In genomic region chr9:50547859-50548478, GRCm38 (mm10) we compare ENCODE assay signal across 22 mouse cellular contexts. TPM values are rescaled to one million over a fixed set of nuclear protein-coding genes. Genes with fewer than 3 reads are reported as not detected.
DNase-seq lines count a peak whose midpoint lies in the region; ATAC-seq lines count a peak whose summit lies in the region.
"Had no signal": no experiment of that assay in that cellular context is flagged by ENCODE, and none has a peak within 500 bp of the region (broad histone marks: within the 10 kb centered on the region; RNA-seq: fewer than 3 reads in every experiment).

No protein-coding gene starts in this region.

- DNase-seq in heart, adult 9 months (ENCODE audit: low spot score in 2 of 2): no peak
- peak; percentile 61 for DNase-seq in thymus, postnatal 25 days
- DNase-seq in forebrain, embryonic 10.5 days (ENCODE audit: extremely low spot score, low spot score): no peak
- no peak for DNase-seq in retina, embryonic 14.5 days (ENCODE audit: low spot score)
- no peak for DNase-seq in layer of hippocampus, adult 8-10 months (ENCODE audit: low spot score in 2 of 2)
- DNase-seq: cerebellum, postnatal 25 days; gastrocnemius, postnatal 36 days; heart, postnatal 4 days had no signal

- 24% methylated on average over 5 of the region's 5 CpGs for WGBS in heart, embryonic 12.5 days
- 71% methylated on average over 5 of the region's 5 CpGs for WGBS in forebrain, embryonic 10.5 days

- H3K27me3 ChIP-seq in heart, embryonic 12.5 days (replicated peaks): no peaks in the 10 kb centered on the region
- no peaks in the 10 kb centered on the region for H3K27me3 ChIP-seq in forebrain, embryonic 10.5 days (ENCODE audit: poor library complexity, severe bottlenecking)
- H3K27me3 ChIP-seq: forebrain, embryonic 15.5 days; kidney, embryonic 15.5 days; limb, embryonic 13.5 days; neural tube, embryonic 13.5 days had no signal

- 0 out of 2 replicates have a peak overlapping the region, but pooled peaks have one; percentile 3 for H3K4me2 ChIP-seq in heart, embryonic 12.5 days
- H3K4me2 ChIP-seq: forebrain, embryonic 15.5 days; kidney, embryonic 15.5 days; limb, embryonic 13.5 days; neural tube, embryonic 13.5 days had no signal

- H3K9me3 ChIP-seq in heart, embryonic 12.5 days (replicated peaks): no peaks in the 10 kb centered on the region
- H3K9me3 ChIP-seq in forebrain, embryonic 10.5 days: no peaks in the 10 kb centered on the region
- H3K9me3 ChIP-seq: forebrain, embryonic 15.5 days; kidney, embryonic 15.5 days; limb, embryonic 13.5 days; neural tube, embryonic 13.5 days had no signal

- H3K36me3 ChIP-seq in heart, embryonic 12.5 days: no peaks in the 10 kb centered on the region
- H3K36me3 ChIP-seq in forebrain, embryonic 10.5 days (replicated peaks): no peaks in the 10 kb centered on the region
- H3K36me3 ChIP-seq: forebrain, embryonic 15.5 days; kidney, embryonic 15.5 days; limb, embryonic 13.5 days; neural tube, embryonic 13.5 days had no signal

- no peak overlapping the region for H3K4me3 ChIP-seq in heart, embryonic 12.5 days
- H3K4me3 ChIP-seq in forebrain, embryonic 10.5 days: no peak overlapping the region
- H3K4me3 ChIP-seq: forebrain, embryonic 15.5 days; kidney, embryonic 15.5 days; layer of hippocampus, adult 2 months; left cerebral cortex, adult 2 months; limb, embryonic 13.5 days; neural tube, embryonic 13.5 days had no signal

- no peak for ATAC-seq in heart, embryonic 12.5 days (ENCODE audit: insufficient number of reproducible peaks, low FRiP score)
- ATAC-seq in common myeloid progenitor, adult 5-6 weeks (replicated peaks; ENCODE audit: low read depth, poor library complexity, severe bottlenecking): peak; percentile 80
- ATAC-seq in monocyte, adult 5-6 weeks (replicated peaks; ENCODE audit: insufficient number of reproducible peaks, low FRiP score, low TSS enrichment, poor library complexity, severe bottlenecking): 0 out of 2 replicates have a peak, but pooled peaks have one; percentile 61
- ATAC-seq: forebrain, embryonic 15.5 days had no signal

- H3K27ac ChIP-seq in heart, embryonic 12.5 days (ENCODE audit: poor library complexity, severe bottlenecking): no peak overlapping the region
- H3K27ac ChIP-seq in forebrain, embryonic 10.5 days: no peak overlapping the region
- H3K27ac ChIP-seq: forebrain, embryonic 15.5 days; kidney, embryonic 15.5 days; layer of hippocampus, adult 2 months; left cerebral cortex, adult 2 months; limb, embryonic 13.5 days; liver, embryonic 14.5 days; neural tube, embryonic 13.5 days had no signal

- peaks cover 5% of the 10 kb centered on the region; the same call in 1 of the 2 replicates for H3K4me1 ChIP-seq in heart, embryonic 12.5 days (replicated peaks)
- no peaks in the 10 kb centered on the region for H3K4me1 ChIP-seq in forebrain, embryonic 10.5 days
- H3K4me1 ChIP-seq: forebrain, embryonic 15.5 days; kidney, embryonic 15.5 days; limb, embryonic 13.5 days; neural tube, embryonic 13.5 days had no signal

- no peak overlapping the region for H3K9ac ChIP-seq in heart, embryonic 12.5 days
- H3K9ac ChIP-seq: forebrain, embryonic 15.5 days; kidney, embryonic 15.5 days; limb, embryonic 13.5 days; liver, embryonic 14.5 days; neural tube, embryonic 13.5 days had no signal

RNA-seq across cellular contexts. Expression of gene Il18, which starts 6.7 kb away (rescaled TPM):
- polyA plus RNA-seq in heart, embryonic 12.5 days (2016; fragmentation: Nextera tagmentation; extraction: Ambion mirVana): 3.9 and 4.0 TPM in 2 replicates
- total RNA-seq in common myeloid progenitor, adult 5-6 weeks (2017): 4.4 and 7.5 TPM in 2 replicates
- total RNA-seq in monocyte, adult 5-6 weeks (2017): 8.6 to 26.9 TPM (median 10.2 TPM) in 3 replicates
- polyA plus RNA-seq in forebrain, embryonic 10.5 days (2016; fragmentation: Nextera tagmentation; extraction: Ambion mirVana): 3.7 and 4.5 TPM in 2 replicates
- total RNA-seq in layer of hippocampus, adult 8-10 months (2022): 10 to 100 TPM; 25.3 to 29.3 (median 27.6) TPM
- total RNA-seq: megakaryocyte-erythroid progenitor cell, adult 5-6 weeks had no signal

RNA-seq across cellular contexts. Expression of gene Bco2, which starts 7.0 kb away (rescaled TPM):
- polyA plus RNA-seq in heart, embryonic 12.5 days (2016; fragmentation: Nextera tagmentation; extraction: Ambion mirVana): 0.08 TPM in 1 of 2 replicates, not detected in the other
- total RNA-seq in common myeloid progenitor, adult 5-6 weeks (2017): not detected in 2 replicates
- total RNA-seq in monocyte, adult 5-6 weeks (2017): 1.1 to 1.9 TPM (median 1.5 TPM) in 3 replicates
- polyA plus RNA-seq in forebrain, embryonic 10.5 days (2016; fragmentation: Nextera tagmentation; extraction: Ambion mirVana): 0.25 TPM in 2 replicates
- total RNA-seq in layer of hippocampus, adult 8-10 months (2022): 1 to 10 TPM; 3.2 to 5.4 (median 4.1) TPM

RNA-seq across cellular contexts. Expression of gene Tex12, which starts 13.2 kb away (rescaled TPM):
- 0.22 TPM in 1 of 2 replicates, not detected in the other for polyA plus RNA-seq in heart, embryonic 12.5 days (2016; fragmentation: Nextera tagmentation; extraction: Ambion mirVana)
- not detected in 2 replicates for total RNA-seq in common myeloid progenitor, adult 5-6 weeks (2017)
- total RNA-seq in monocyte, adult 5-6 weeks (2017): not detected in 3 replicates
- 0.17 TPM in 1 of 2 replicates, not detected in the other for polyA plus RNA-seq in forebrain, embryonic 10.5 days (2016; fragmentation: Nextera tagmentation; extraction: Ambion mirVana)
- not detected for total RNA-seq in layer of hippocampus, adult 8-10 months (2022)
- total RNA-seq: gastrocnemius, postnatal 36 days; heart, postnatal 4 days; layer of hippocampus, adult 2 months; left cerebral cortex, adult 2 months; megakaryocyte-erythroid progenitor cell, adult 5-6 weeks had no signal
- polyA plus RNA-seq: heart, embryonic 14.5 days; intestine, embryonic 14.5 days; limb, embryonic 13.5 days; liver, embryonic 14.5 days; lung, embryonic 16.5 days; neural tube, embryonic 13.5 days had no signal

RNA-seq across cellular contexts. Expression of gene Pts, which starts 19.4 kb away (rescaled TPM):
- 82.2 and 84.1 TPM in 2 replicates for polyA plus RNA-seq in heart, embryonic 12.5 days (2016; fragmentation: Nextera tagmentation; extraction: Ambion mirVana)
- 73.1 and 89.3 TPM in 2 replicates for total RNA-seq in common myeloid progenitor, adult 5-6 weeks (2017)
- total RNA-seq in monocyte, adult 5-6 weeks (2017): 81.1 to 126 TPM (median 108 TPM) in 3 replicates
- 81.2 and 86.5 TPM in 2 replicates for polyA plus RNA-seq in forebrain, embryonic 10.5 days (2016; fragmentation: Nextera tagmentation; extraction: Ambion mirVana)
- total RNA-seq in layer of hippocampus, adult 8-10 months (2022): 10 to 100 TPM; 34.3 to 38.0 (median 35.7) TPM

RNA-seq across cellular contexts. Expression of gene Plet1, which starts 53.6 kb away (rescaled TPM):
- 0.44 and 0.46 TPM in 2 replicates for polyA plus RNA-seq in heart, embryonic 12.5 days (2016; fragmentation: Nextera tagmentation; extraction: Ambion mirVana)
- not detected in 2 replicates for total RNA-seq in common myeloid progenitor, adult 5-6 weeks (2017)
- total RNA-seq in monocyte, adult 5-6 weeks (2017): not detected in 3 replicates
- polyA plus RNA-seq in forebrain, embryonic 10.5 days (2016; fragmentation: Nextera tagmentation; extraction: Ambion mirVana): 0.24 and 0.28 TPM in 2 replicates
- under 1 TPM in 2 of 4 experiments, not detected in 2; 0.36 to 0.39 TPM for total RNA-seq in layer of hippocampus, adult 8-10 months (2022)
- total RNA-seq: gastrocnemius, postnatal 36 days; layer of hippocampus, adult 2 months; left cerebral cortex, adult 2 months; megakaryocyte-erythroid progenitor cell, adult 5-6 weeks had no signal
- polyA plus RNA-seq: forebrain, embryonic 15.5 days had no signal
